Mouse (Mus musculus) neutrophil, adult 5-6 weeks (primary cell): ENCODE data around the gene Sec61g. TPM values are rescaled to one million over a fixed set of nuclear protein-coding genes. Genes with fewer than 3 reads are reported as not detected.
"Not testable (repeated sequence)": the region's sequence is repeated elsewhere in the genome, so short reads cannot be mapped to it uniquely, and the experiment has no call there.

Source experiments
- ATAC-seq: fragments of 151-379, 151-347 bp; 2 replicates; pipeline ENCODE4 v1.8.0; 2017; ENCODE audit warnings: mild to moderate bottlenecking, moderate TSS enrichment; ENCODE audit not compliant: insufficient number of reproducible peaks, poor library complexity, low FRiP score, severe bottlenecking; ENCODE audit errors: extremely low read depth
- total RNA-seq: library from RNA; stranded (forward); fragments of 200-1000 nt; gene quantifications from 2 replicates; pipeline ENCODE4 v1.2.3, GENCODE M21; 2017

Gene Sec61g
- total RNA-seq: 5.8 and 13.2 TPM in 2 replicates

DNA sequence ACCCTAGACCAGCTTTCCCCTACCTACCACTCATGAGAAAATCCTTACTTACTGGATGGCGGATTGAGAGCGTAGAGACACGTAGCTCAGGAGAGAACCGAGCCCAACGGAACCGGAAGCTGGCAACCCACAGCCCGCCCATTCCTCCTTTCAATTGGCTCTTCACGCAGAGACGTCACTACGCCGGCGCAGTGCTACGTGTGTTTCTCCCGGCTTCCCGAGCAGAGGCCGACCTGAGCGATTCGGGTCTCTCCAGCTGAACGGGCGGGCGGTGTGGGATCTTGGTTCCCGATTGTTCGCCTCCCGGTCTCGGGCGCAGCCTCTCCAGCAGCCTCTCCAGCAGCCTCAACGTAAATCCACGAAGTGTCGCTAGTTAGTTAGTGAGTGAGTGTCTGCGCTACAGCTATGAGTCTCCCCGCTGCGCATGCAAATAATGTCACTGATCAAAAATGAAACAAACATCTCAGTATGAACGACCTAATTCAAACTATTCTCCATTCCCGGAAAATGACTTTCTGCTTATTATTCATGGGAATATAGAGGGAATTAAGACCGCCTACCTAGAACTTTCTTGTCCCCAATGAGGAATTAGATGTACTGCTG is at the start of gene Sec61g:
TSS of gene Sec61g (minus strand) at position 433 of the 603 bp plus-strand sequence.
- peak; percentile 99 for ATAC-seq

- ATAC-seq: no peak
Measured at GRCm38 (mm10) chr11:16546421-16547163, 38.3 kb upstream of the Sec61g start.

DNA sequence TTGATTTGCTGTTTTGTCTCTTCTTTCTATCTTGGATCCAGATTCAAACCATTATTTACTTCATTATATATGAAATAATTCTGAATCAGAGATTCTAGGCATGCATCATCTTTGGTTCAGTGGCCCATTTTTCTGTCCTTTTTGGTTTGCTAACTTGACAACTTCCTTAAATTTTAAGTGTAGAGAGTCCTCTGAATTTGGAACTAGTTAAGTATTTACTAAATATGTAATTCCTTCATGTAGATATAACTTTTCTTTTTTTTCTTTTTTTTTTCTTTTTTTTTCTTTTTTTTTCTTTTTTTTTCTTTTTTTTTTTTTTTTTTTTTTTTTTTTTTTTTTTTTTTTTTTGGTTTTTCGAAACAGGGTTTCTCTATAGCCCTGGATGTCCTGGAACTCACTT is 29.1 kb upstream of the Sec61g start:
- ATAC-seq: no peak

DNA sequence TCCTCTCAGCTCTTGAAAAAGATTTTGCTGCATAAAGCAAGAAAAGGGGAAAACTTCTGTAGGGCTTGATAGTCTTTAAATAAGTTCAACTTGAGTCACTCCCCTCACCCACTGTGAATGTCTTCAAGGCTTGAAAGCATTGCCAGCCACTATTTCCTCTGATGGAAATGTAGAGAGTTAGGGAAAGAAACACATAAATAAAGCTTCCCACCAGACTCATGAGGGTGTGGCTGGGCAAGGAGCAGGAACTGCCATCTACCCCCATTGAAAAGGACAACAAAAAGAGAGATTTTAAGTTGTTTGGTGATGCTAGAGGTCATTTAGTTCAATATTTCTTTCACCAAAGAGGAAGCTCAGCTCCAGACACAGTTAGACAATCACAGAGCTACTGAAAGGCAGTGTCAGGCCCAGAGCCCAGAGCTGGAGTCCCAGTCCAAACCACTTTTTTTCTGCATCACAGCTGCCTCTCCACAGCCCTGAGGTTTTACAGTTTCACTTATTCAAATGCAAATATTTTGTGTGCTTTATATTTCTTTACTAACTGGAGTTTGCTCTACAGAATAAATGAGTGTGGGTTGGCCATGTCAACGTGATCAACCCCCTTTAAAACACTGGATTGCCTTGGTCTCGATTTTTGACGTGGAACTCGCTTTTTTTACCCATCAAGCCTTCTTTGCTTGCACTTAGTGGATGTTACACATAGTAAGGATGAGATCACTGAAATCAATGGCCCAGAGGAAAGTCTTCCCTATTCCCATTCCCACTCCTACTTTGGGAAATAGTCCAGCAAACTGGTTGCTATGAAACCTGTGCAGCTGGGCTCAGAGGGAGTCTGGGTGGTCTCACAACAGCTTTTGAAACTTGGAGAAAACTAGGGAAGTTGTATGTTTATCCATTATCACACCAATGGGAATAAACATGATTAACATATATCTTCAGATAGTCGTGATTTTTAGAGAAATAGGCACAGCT is 26.6 kb upstream of the Sec61g start:
- ATAC-seq: no peak

DNA sequence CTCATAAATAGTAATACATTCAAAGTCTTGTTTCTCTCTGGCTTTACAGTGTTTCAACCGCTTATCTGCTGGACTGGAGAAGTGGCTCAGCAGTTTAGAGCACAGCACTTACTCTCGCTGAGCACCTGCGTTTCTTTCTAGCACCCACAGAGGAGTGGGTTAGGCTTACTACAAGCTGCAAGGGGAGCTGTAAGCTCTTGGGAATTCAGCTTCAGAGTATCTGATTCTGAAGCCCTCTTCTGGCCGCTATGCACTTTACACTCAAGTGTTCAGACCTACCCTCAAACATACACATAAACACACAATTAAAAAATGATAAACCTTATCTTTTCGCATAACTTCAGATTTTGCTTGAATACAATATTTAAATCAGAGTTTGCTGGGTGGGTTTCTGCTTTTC is 24.6 kb upstream of the Sec61g start:
- peak; percentile 61; the same call in 1 of the 2 replicates for ATAC-seq

DNA sequence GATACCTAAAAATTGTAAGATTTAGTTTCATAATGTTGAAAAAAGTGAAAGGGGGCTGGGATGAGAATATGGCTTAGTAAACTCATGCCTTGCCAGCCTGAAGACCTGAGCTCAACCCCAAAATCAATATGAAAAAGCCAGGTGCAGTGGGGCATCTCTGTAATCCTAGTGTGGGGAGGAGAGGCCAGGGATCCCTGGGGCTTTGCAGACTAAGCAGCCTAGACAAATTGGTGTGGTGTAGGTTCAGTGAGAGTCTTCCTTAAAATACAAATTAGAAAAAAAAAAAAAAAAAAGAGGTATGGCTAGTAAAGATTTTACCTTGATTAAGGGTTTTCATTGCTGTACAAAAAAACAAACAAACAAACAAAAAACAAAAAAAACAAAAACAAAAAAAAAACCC is 20.6 kb upstream of the Sec61g start:
- ATAC-seq: no peak

DNA sequence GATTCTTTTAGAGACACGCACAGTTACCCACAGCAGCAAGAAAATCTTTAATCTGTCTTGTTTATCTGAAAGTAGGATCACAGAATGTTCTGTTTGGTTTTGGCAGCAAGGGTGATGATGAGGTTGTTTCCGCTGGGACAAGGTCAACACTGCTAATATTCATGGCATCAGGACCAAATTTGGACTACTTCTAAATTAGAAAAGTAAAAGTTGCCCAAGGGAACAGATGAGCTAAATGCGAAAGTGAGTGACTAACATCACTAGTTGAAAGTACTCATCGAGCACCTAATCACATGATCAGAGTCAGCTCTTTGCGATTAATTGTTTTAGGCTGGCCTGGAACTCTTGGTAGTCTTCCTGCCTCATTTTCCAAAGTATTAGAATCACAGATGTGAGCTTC is 20.1 kb upstream of the Sec61g start:
- ATAC-seq: no peak

DNA sequence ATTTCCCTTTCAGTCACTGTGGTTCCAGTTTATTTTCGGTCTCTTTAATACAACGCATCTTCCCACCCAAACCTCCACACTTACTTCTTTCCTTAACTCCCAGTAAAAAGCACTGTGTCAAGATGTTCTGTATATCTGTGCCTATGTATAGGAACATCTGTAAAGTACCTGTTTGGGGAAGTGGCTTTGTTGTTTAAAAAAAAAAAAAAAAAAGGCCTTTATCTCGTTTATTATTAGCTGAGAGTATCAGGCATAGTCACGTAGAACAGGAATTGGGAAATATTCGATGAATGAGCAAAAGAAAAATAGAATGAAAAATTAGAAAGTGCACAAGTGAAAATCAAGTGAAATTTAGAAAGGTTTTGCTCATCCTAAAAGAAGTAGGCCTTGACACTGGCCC is 19.5 kb upstream of the Sec61g start:
- ATAC-seq: no peak

GRCm38 (mm10) chr11:16526467-16526866 is 18.2 kb upstream of the Sec61g start:
- no peak for ATAC-seq

DNA sequence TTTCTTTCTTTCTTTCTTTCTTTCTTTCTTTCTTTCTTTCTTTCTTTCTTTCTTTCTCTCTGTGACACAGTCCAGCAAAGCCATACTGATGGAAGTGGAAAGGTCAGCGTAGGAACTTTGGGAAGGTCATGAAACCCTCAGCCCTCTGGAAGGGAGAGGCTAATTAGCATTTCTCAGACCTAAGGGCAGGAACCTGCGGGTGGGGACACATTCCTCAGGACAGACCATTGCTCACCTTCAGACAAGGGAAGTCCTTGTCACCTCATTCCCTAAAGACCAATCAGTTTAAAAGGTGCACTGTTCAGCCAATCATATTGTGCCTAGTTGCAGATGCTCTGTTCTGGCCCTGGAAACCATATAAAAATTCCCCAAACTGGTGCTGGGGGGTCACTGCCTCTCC is 17.4 kb upstream of the Sec61g start:
- ATAC-seq: no peak

DNA sequence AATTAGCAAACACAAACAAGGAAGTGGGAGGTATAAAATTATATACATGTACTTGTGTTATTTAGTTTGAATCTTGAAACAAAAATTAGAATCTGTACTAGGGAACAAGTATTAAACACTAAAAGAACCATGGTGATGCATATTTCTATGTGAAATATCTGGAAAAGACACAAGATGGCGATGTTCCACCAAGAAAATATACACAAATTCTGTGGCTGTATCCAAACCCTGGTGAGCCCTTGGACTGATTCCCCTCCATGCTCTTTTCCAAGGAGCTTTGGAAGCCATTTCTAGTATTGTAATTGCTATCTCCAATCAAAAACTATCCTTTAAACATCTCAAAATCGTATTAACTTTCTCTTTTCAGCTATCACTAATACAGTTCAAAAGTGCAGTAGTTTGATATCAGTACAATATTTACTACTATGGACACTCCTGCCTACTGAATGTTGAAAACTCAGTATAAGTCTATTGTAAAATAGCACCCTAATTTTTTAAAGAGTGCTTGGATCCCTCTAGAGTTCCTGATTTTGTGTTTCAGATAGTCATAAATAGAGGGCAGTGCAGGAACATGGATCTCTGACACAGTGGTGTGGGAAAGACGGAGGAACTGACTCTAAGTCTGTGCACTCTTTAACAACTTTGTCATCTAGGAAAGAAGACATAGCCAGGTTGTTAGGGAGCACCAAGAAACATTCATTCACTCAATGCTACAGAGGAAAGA is 16.8 kb upstream of the Sec61g start:
- no peak for ATAC-seq

DNA sequence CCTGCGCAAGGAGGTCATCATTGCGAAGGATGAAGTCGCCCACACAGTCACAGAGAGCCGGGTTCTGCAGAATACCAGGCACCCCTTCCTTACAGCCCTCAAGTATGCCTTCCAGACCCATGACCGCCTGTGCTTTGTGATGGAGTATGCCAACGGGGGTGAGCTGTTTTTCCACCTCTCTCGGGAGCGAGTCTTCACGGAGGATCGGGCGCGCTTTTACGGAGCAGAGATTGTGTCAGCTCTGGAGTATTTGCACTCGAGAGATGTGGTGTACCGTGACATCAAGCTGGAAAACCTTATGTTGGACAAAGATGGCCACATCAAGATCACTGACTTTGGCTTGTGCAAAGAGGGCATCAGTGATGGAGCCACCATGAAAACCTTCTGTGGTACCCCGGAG is 6.8 kb upstream of the Sec61g start:
- ATAC-seq: not testable (repeated sequence)

GRCm38 (mm10) chr11:16514221-16514620 is 5.9 kb upstream of the Sec61g start:
- ATAC-seq: not testable (repeated sequence)

GRCm38 (mm10) chr11:16507385-16508051 is 766 bp downstream of the Sec61g start:
- no peak for ATAC-seq

- ATAC-seq: no peak
Measured at GRCm38 (mm10) chr11:16505999-16506398, 2.3 kb downstream of the Sec61g start.

- ATAC-seq: no peak
Measured at GRCm38 (mm10) chr11:16503150-16503549, 5.1 kb downstream of the Sec61g start.

- no peak for ATAC-seq
Measured at GRCm38 (mm10) chr11:16502744-16503143, 5.5 kb downstream of the Sec61g start.
